Mouse (Mus musculus) liver, embryonic 14.5 days (tissue): ENCODE measurements around the gene Prmt8.

ENCODE experiments used
- CTCF ChIP-seq: IDR thresholded peaks from 2 replicates; pipeline ENCODE4 v1.5.1; 2016; ENCODE audit warnings: antibody characterized with exemption, low read depth, control low read depth
- EP300 ChIP-seq: IDR thresholded peaks from 2 replicates; pipeline ENCODE4 v1.6.1; 2016; ENCODE audit warnings: antibody characterized with exemption, low read depth

GRCm38 (mm10) chr6:127766641-127767200, 2.6 kb downstream of the Prmt8 start:
- TF ChIP-seq CTCF = no peak
- no peak for TF ChIP-seq EP300
